Mouse (Mus musculus): ENCODE measurements at regions not wholly inside any gene's neighbourhood (a gene's known extent, or its start where the extent isn't known, plus 50 kb on each side); places are given as distances from the start of the nearest gene placed in this dataset.

DNA sequence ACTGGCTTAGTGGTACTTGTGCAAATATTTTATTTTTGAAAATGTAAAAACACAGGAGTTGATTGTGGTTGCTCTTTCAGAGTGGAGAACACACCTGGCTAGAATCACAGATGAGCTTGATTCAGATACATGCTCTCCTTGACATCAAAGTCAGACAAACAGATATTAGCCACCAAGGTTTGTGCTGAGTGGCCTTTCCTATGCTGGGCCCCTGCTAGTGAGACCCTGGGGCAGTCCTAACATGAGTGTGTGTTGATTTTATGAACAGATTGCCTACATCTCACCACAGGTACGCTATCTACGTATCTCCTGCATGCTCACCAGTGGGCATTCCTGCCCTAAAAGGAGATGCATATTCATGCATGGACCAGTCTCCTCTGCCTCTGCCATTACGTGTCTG is 157.5 kb downstream of the Slc38a4 start:
- Histone ChIP-seq H3K27ac (ENCODE audit: insufficient read depth, low read depth, low read length) (no peak overlapping the region), H3K4me1 (ENCODE audit: control insufficient read depth, insufficient read depth, low read length) (no peaks in the 10 kb centered on the region), H3K4me3 (ENCODE audit: insufficient read depth, low read depth, low read length) (no peak overlapping the region)
- 96% methylated on average over 3 of the region's 3 CpGs for WGBS
- TF ChIP-seq POLR2A (IDR thresholded peaks at IDR 0.05; ENCODE audit: insufficient read depth, low read depth, low read length), result no peak
- no peak for TF ChIP-seq CTCF (IDR thresholded peaks at IDR 0.05; ENCODE audit: insufficient read depth, low read depth, low read length)

DNA sequence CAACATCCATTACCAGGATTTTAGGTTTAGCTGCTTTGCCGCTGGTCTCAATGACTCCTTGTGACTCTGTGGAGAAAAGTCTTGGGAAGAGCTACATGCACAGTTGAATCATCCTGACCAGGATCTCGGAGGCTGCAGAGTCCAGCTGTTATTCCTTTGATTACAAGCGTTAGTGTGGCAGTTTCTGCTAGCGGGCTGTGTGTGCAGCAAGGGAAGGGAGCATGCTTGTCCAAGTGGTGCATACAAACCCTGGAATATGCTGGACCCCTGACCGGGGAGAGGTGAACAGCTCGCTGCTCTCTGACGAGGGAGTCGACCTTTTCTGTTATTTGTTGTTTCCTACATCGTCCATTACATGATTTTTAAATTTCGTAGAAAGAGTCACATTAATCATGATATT is 170.9 kb downstream of the Slc38a4 start:
- Histone ChIP-seq H3K4me1 (ENCODE audit: control insufficient read depth, insufficient read depth, low read length) (no peaks in the 10 kb centered on the region), H3K4me3 (ENCODE audit: insufficient read depth, low read depth, low read length) (no peak overlapping the region), H3K27ac (ENCODE audit: insufficient read depth, low read depth, low read length) (no peak overlapping the region)
- TF ChIP-seq POLR2A (IDR thresholded peaks at IDR 0.05; ENCODE audit: insufficient read depth, low read depth, low read length) (no peak), CTCF (IDR thresholded peaks at IDR 0.05; ENCODE audit: insufficient read depth, low read depth, low read length) (no peak)
- WGBS, result 84% methylated on average over 10 of the region's 10 CpGs

- TF ChIP-seq CTCF (IDR thresholded peaks at IDR 0.05; ENCODE audit: insufficient read depth, low read depth, low read length) (no peak), POLR2A (IDR thresholded peaks at IDR 0.05; ENCODE audit: insufficient read depth, low read depth, low read length) (no peak)
- no peak overlapping the region for H3K4me3 ChIP-seq (ENCODE audit: insufficient read depth, low read depth, low read length)
- 91% methylated on average over 10 of the region's 10 CpGs for WGBS
Measured at GRCm38 (mm10) chr15:96883754-96884153, 172.0 kb downstream of the Slc38a4 start.

DNA sequence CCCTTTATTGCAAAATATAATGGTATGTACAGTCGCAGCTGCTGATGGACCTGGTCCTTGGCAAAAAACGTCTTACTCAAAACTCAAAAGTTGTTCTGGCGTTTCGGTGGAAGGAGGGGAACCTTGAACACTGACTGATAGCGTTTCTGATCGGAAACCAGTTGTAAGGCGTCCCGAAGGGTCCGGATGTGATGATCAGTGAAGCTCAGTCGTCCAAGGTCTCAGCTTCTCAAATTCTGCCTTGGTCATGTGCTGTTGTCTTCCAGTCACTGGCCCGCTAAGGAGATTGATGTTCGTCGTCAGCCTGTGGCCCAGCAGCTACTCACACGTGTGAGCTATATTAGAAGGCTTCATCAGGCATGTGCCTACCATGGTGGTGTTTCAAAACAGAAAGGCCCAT is 173.5 kb downstream of the Slc38a4 start:
- H3K4me3 ChIP-seq (ENCODE audit: insufficient read depth, low read depth, low read length), result no peak overlapping the region
- H3K27ac ChIP-seq (ENCODE audit: insufficient read depth, low read depth, low read length), result no peak overlapping the region
- H3K4me1 ChIP-seq (ENCODE audit: control insufficient read depth, insufficient read depth, low read length), result no peaks in the 10 kb centered on the region
- WGBS, result 92% methylated on average over 14 of the region's 14 CpGs
- no peak for TF ChIP-seq CTCF (IDR thresholded peaks at IDR 0.05; ENCODE audit: insufficient read depth, low read depth, low read length)

More at GRCm38 (mm10) chr15:96883754-96884153, 172.0 kb downstream of the Slc38a4 start:
- Histone ChIP-seq H3K27ac (ENCODE audit: insufficient read depth, low read depth, low read length) (no peak overlapping the region), H3K4me1 (ENCODE audit: control insufficient read depth, insufficient read depth, low read length) (no peaks in the 10 kb centered on the region)

DNA sequence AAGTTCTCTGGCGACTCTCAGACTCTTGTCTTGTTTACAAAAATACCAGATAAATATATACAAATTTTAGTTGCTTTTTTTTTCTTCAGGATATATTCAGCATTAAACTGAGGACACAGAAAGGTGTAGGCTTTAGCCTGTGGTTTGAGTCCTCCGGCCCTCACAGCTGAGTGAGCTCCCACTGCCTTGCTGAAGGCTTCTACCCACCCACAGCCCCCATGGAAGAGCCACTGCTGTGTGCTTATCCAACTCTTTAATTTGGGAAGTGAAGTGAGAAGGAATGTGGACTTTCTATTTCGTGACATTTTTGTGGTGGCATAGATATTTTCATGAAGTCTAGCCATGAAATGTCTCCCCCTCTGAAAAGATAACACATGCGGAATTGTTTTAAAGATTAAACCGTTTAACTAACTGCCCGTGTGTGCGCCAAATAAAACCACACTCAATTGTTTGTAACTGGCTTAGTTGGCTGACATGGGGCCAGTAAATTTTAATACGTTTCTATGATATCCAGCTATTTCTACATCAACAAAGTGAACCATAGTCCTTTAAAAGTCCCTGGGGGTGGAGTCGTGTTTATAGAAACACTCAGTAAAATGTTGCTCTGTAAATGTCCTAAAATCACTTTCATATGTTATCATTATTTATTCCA is 174.1 kb downstream of the Slc38a4 start:
- Histone ChIP-seq H3K27ac (ENCODE audit: insufficient read depth, low read depth, low read length) (no peak overlapping the region), H3K4me3 (ENCODE audit: insufficient read depth, low read depth, low read length) (no peak overlapping the region), H3K4me1 (ENCODE audit: control insufficient read depth, insufficient read depth, low read length) (no peaks in the 10 kb centered on the region)
- whole genome bisulfite sequencing, result 75% methylated on average over 9 of the region's 9 CpGs
- TF ChIP-seq CTCF (IDR thresholded peaks at IDR 0.05; ENCODE audit: insufficient read depth, low read depth, low read length) (no peak), POLR2A (IDR thresholded peaks at IDR 0.05; ENCODE audit: insufficient read depth, low read depth, low read length) (no peak)

- Histone ChIP-seq H3K4me1 (ENCODE audit: control insufficient read depth, insufficient read depth, low read length) (no peaks in the 10 kb centered on the region), H3K4me3 (ENCODE audit: insufficient read depth, low read depth, low read length) (no peak overlapping the region), H3K27ac (ENCODE audit: insufficient read depth, low read depth, low read length) (no peak overlapping the region)
- WGBS, result 99% methylated on average over 11 of the region's 11 CpGs
- TF ChIP-seq CTCF (IDR thresholded peaks at IDR 0.05; ENCODE audit: insufficient read depth, low read depth, low read length), result no peak
- no peak for TF ChIP-seq POLR2A (IDR thresholded peaks at IDR 0.05; ENCODE audit: insufficient read depth, low read depth, low read length)
Measured at GRCm38 (mm10) chr15:96880066-96880465, 175.7 kb downstream of the Slc38a4 start.

DNA sequence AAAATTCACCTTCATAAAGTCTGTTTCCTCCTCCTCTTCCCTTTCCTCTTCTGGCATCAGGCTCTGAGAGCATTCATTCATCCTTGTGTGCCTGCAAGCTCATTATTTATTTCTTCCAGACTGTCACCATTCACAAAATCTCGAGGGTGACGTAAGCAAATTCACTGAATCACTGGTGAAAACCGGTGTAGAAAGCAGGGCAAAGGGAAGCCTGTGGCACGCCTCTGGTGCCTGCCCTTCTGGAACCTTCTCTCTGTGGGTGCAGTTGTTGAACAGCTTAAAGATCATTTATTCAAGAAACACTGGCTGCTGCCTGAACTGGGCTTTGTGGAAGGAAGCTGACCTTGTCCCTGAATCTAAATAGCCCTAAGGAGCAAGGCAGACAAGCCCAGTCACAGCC is 177.0 kb downstream of the Slc38a4 start:
- TF ChIP-seq CTCF (IDR thresholded peaks at IDR 0.05; ENCODE audit: insufficient read depth, low read depth, low read length) (no peak), POLR2A (IDR thresholded peaks at IDR 0.05; ENCODE audit: insufficient read depth, low read depth, low read length) (no peak)
- 57% methylated on average over 4 of the region's 4 CpGs for WGBS
- no peaks in the 10 kb centered on the region for H3K4me1 ChIP-seq (ENCODE audit: control insufficient read depth, insufficient read depth, low read length)
- no peak overlapping the region for H3K4me3 ChIP-seq (ENCODE audit: insufficient read depth, low read depth, low read length)
- no peak overlapping the region for H3K27ac ChIP-seq (ENCODE audit: insufficient read depth, low read depth, low read length)

- TF ChIP-seq CTCF (IDR thresholded peaks at IDR 0.05; ENCODE audit: insufficient read depth, low read depth, low read length) (no peak), POLR2A (IDR thresholded peaks at IDR 0.05; ENCODE audit: insufficient read depth, low read depth, low read length) (no peak)
- 95% methylated on average over 8 of the region's 8 CpGs for WGBS
- Histone ChIP-seq H3K4me3 (ENCODE audit: insufficient read depth, low read depth, low read length) (no peak overlapping the region), H3K27ac (ENCODE audit: insufficient read depth, low read depth, low read length) (no peak overlapping the region), H3K4me1 (ENCODE audit: control insufficient read depth, insufficient read depth, low read length) (no peaks in the 10 kb centered on the region)
Measured at GRCm38 (mm10) chr15:96877931-96878330, 177.8 kb downstream of the Slc38a4 start.

DNA sequence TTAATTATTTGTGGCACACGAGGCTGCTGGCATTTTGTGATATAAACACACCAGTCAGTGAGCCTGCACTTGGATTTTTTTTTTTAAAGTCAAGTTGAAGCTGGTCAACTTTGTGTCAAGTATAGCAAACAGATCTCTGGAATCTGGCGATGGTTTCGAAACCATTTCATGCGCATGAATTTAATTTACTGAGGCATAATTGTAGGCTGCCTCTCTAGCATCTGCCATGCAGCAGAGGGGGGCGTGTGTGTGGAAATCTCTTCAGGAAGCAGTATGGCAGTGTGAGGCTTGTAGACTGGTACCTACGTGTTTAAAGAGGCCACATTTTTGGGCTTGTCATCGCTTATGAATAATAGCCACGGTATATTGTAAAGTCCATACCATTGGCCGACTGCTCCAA is 177.7 kb upstream of the Slc38a2 start:
- H3K4me3 ChIP-seq (ENCODE audit: insufficient read depth, low read depth, low read length), result no peak overlapping the region
- no peaks in the 10 kb centered on the region for H3K4me1 ChIP-seq (ENCODE audit: control insufficient read depth, insufficient read depth, low read length)
- 60% methylated on average over 9 of the region's 9 CpGs for WGBS
- TF ChIP-seq POLR2A (IDR thresholded peaks at IDR 0.05; ENCODE audit: insufficient read depth, low read depth, low read length), result no peak
- TF ChIP-seq CTCF (IDR thresholded peaks at IDR 0.05; ENCODE audit: insufficient read depth, low read depth, low read length), result no peak
- H3K27ac ChIP-seq (ENCODE audit: insufficient read depth, low read depth, low read length), result no peak overlapping the region

DNA sequence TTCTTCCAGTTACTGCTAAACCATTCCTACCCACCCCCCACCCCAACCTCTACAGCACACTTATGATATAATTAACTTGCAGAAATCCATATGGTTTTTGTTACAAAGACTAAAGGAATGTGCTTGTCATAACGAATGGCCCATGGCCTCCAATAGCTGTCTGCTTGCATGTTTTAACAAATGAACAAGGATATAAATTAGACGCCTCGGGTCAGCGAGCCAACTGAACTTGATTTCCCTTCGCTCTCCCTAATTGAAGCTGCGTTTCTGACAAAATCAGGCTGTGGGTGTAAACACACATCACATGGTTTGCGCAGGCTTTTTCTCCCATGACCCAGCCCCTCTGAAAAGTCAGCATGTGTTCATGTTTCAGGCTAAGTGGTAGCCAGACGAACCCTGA is 174.6 kb upstream of the Slc38a2 start:
- TF ChIP-seq POLR2A (IDR thresholded peaks at IDR 0.05; ENCODE audit: insufficient read depth, low read depth, low read length) (no peak), CTCF (IDR thresholded peaks at IDR 0.05; ENCODE audit: insufficient read depth, low read depth, low read length) (no peak)
- 81% methylated on average over 8 of the region's 8 CpGs for WGBS

More for the DNA sequence above, 174.6 kb upstream of the Slc38a2 start:
- no peaks in the 10 kb centered on the region for H3K4me1 ChIP-seq (ENCODE audit: control insufficient read depth, insufficient read depth, low read length)
- H3K4me3 ChIP-seq (ENCODE audit: insufficient read depth, low read depth, low read length), result no peak overlapping the region
- H3K27ac ChIP-seq (ENCODE audit: insufficient read depth, low read depth, low read length), result no peak overlapping the region

Measured in olfactory bulb, adult 2 months (tissue).